Mouse (Mus musculus) lung, postnatal 36 days (tissue): ENCODE results near the gene Dao.

Experiments used
- DNase-seq: peaks from one replicate; pipeline ENCODE4 v3.0.0; 2022; ENCODE audit warnings: mixed read lengths

Dao gene

GRCm38 (mm10) chr5:114003542-114003941 is at the start of gene Dao:
TSS of gene Dao (plus strand) at chr5:114003703.
- DNase-seq = no peak

GRCm38 (mm10) chr5:113954421-113954820 is 49.1 kb upstream of the Dao start:
- peak; percentile 93 for DNase-seq

GRCm38 (mm10) chr5:113955281-113955680 is 48.2 kb upstream of the Dao start:
- DNase-seq = no peak

GRCm38 (mm10) chr5:113955691-113956090 is 47.8 kb upstream of the Dao start:
- DNase-seq = no peak

GRCm38 (mm10) chr5:113956510-113956909 is 47.0 kb upstream of the Dao start:
- DNase-seq = peak; percentile 91

GRCm38 (mm10) chr5:113959039-113959438 is 44.5 kb upstream of the Dao start:
- DNase-seq = no peak

- DNase-seq = no peak
Measured at GRCm38 (mm10) chr5:113960416-113960815, 43.1 kb upstream of the Dao start.

- peak; percentile 47 for DNase-seq
Measured at GRCm38 (mm10) chr5:113961776-113962175, 41.7 kb upstream of the Dao start.

GRCm38 (mm10) chr5:113964972-113965371 is 38.5 kb upstream of the Dao start:
- no peak for DNase-seq

GRCm38 (mm10) chr5:113965659-113966185 is 37.8 kb upstream of the Dao start:
- DNase-seq = no peak

- no peak for DNase-seq
Measured at GRCm38 (mm10) chr5:113966452-113967150, 36.9 kb upstream of the Dao start.

- no peak for DNase-seq
Measured at GRCm38 (mm10) chr5:113968371-113968770, 35.1 kb upstream of the Dao start.

- no peak for DNase-seq
Measured at GRCm38 (mm10) chr5:113971434-113971960, 32.0 kb upstream of the Dao start.

GRCm38 (mm10) chr5:113972589-113973515 is 30.7 kb upstream of the Dao start:
- no peak for DNase-seq

- DNase-seq = peak; percentile 66
Measured at GRCm38 (mm10) chr5:113973790-113974189, 29.7 kb upstream of the Dao start.

GRCm38 (mm10) chr5:113974576-113974975 is 28.9 kb upstream of the Dao start:
- peak; percentile 76 for DNase-seq

- DNase-seq = peak; percentile 92
Measured at GRCm38 (mm10) chr5:113975538-113976215, 27.8 kb upstream of the Dao start.

- DNase-seq = peak; percentile 66
Measured at GRCm38 (mm10) chr5:113976597-113976996, 26.9 kb upstream of the Dao start.

GRCm38 (mm10) chr5:113977309-113977708 is 26.2 kb upstream of the Dao start:
- DNase-seq = no peak

GRCm38 (mm10) chr5:113980511-113980910 is 23.0 kb upstream of the Dao start:
- DNase-seq = no peak

- no peak for DNase-seq
Measured at GRCm38 (mm10) chr5:113981171-113981570, 22.3 kb upstream of the Dao start.

GRCm38 (mm10) chr5:113981843-113982242 is 21.7 kb upstream of the Dao start:
- no peak for DNase-seq

- no peak for DNase-seq
Measured at GRCm38 (mm10) chr5:113983541-113983940, 20.0 kb upstream of the Dao start.
